Mouse (Mus musculus) layer of hippocampus, postnatal 10 days (tissue): ENCODE results near the gene Actn3. TPM values are rescaled to one million over a fixed set of nuclear protein-coding genes. Genes with fewer than 3 reads are reported as not detected.

Source experiments
- DNase-seq, 2 experiments: peaks; one replicate each; pipeline ENCODE4 v3.0.0; 2021; ENCODE audit warnings: low spot score in 2 of 2
- total RNA-seq, 2 experiments: library from RNA; stranded (reverse); gene quantifications; 2 replicates each; pipeline ENCODE4 v1.2.3; 2021

Gene Actn3
- total RNA-seq, 2 experiments from 2014 or later: 1.9 to 2.1 TPM

- no peak for DNase-seq
Observed at GRCm38 (mm10) chr19:4863048-4863447, 14.7 kb downstream of the Actn3 start.

DNA sequence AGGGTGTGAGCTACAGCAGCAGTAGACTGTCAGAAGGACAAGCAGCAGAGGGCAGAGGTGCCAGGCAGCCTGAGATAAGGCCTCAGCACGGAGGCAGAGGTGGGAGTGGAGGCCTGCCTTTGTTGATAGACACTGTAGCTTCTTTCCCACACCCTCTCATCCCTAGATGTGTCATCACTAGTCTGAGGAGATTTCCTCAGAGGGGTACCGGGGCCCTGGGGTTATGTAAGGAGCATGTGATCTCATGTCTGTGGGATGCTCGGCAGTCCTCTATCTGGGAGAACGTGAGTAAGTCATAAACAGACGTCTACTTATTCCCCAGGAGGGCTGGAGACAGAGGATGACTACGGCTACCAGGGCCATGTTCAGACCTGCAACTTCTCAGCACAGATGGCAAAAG is 18.6 kb downstream of the Actn3 start:
- DNase-seq: no peak

DNA sequence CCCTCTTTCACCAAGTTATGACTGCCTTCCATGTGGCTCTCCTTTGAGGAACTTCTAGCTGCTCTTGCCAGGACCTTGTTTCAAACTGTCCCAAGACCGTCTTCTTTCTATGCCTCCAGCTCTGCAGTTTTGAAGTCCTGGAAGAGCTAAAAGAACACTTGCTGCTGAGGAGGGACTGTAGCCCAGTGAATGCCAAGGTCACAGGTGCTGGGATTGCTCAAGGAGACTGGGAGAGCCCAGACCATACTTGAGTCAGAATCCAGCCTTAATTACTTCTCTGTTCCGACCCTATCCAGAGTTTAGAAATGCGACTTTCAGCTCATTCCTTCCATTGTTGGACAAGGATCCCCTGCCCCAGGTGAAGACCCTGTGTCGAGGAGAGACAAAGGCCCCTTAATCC is 21.8 kb downstream of the Actn3 start:
- no peak for DNase-seq

DNA sequence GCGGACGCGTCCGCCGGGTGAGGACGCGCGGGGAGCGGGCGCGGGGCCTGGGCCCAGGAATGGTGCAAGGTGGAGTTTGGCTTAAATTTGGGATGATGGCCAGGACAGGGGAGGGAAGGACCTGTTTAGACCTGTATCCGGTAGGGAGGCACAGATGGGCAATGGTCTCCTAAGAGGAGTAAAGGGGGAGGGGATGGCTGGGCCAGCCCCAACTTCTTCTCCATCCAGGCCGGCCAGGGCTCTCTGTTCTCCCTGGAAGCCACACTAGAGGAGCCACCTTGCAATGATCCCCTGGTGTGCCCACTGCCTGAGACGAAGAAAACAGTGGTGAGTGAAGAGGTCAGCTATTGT is 22.3 kb downstream of the Actn3 start:
- DNase-seq: no peak

GRCm38 (mm10) chr19:4854552-4855469 is 22.9 kb downstream of the Actn3 start, which contains the start of gene Ctsf:
Ctsf (plus strand) TSS chr19:4855130.
- peak; percentile 84 to 89 for DNase-seq

- no peak for DNase-seq
Observed at GRCm38 (mm10) chr19:4850281-4850680, 27.4 kb downstream of the Actn3 start.

GRCm38 (mm10) chr19:4849800-4850199 is 27.9 kb downstream of the Actn3 start:
- no peak for DNase-seq

GRCm38 (mm10) chr19:4847490-4847889 is 30.2 kb downstream of the Actn3 start:
- DNase-seq: no peak

GRCm38 (mm10) chr19:4845846-4846245 is 31.9 kb downstream of the Actn3 start:
- DNase-seq: no peak

- DNase-seq: no peak
Observed at GRCm38 (mm10) chr19:4842611-4843010, 35.1 kb downstream of the Actn3 start.

DNA sequence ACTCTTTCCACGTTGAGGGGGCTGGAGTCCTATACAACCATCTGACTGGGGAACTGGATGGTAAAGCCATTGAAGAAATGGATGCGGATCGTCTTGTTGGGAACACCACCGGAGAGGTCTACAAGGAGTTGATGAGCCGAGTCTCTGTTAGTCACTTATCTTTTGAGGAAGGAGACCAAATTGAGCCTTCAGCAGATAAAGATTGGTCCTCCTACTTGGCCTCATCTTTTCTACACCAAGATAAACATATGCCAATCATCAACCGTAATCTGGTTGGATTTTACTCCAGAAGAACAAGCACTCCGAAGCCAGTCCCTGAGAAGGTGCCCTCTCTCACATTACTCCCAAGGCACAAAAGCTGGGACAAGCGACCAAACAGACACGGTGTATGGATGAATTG is 36.9 kb downstream of the Actn3 start:
- DNase-seq: no peak

DNA sequence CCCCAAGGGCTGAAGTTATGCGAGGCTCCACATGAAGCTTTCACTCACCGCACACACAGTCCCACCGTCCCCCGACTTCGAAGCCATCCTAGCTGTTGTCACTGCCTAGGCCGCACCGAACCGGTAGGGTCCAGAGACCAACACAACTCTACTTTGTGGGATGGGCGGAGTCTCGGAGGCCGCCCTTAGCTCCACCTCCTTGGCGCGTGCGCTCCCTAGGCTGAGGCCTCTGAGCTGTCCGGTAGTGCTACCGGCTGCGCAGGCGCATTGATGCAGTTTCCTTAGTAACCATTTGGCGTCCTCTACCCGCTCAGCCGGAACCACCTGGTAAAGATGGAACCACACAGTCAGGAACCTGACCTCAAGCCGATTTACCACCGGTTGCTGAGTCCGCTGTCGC is 38.6 kb downstream of the Actn3 start, which contains the start of the genes Ccs and Ccdc87:
Ccs (minus strand) TSS at position 184 of the 400 bp plus-strand sequence.
Ccdc87 (plus strand) TSS at position 218 of the 400 bp plus-strand sequence.
- DNase-seq: peak; percentile 93 to 95

DNA sequence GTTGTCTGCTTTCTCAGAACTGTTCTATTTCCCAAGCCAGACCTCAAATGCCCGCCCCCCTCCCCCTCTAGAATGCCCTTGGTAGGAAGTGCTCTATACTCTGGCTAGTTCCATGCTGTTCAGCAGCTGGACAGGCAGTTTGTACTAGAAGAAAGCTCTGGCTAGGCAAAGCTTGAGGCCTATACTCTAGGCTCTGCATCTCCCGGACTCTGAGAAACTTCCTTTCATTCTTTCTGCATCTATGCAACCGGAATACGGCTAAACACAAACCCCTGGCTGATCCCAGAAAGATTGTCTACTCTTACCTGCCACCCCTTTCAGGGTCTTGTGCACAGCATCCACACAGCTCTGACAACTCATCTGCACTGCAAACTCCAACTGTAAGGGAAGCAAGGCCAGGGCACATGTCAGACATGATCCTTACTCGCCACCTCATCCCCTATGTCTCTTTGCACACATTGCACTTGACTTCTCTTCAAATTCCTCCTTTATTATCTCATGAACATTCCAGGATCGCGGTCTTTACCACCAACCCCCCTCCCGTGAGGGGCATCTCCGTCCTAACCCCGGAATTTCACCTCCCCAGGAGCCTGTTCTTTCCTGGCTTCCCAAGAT is 39.1 kb downstream of the Actn3 start:
- no peak for DNase-seq

GRCm38 (mm10) chr19:4837049-4837448 is 40.7 kb downstream of the Actn3 start:
- no peak for DNase-seq

GRCm38 (mm10) chr19:4836096-4836495 is 41.6 kb downstream of the Actn3 start:
- DNase-seq: no peak

DNA sequence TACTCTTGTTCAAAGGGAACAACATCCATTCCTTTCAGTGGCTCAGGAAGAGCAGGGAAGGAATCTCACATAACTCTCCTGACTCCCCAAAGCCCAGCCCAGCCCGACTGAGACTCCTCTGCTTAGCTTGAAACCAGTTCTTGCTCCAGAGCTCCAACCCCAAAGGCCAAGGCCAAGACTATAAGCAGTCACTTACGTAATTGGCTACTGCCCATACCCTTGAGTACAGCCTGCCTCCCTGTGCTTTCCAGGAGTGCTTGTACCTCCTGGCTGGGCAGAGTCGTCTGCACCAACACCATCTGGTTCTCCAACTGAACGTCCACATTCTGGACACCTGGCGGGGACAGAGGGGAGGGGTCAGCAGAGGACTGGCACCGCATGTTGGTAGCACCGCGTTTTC is 43.7 kb downstream of the Actn3 start:
- DNase-seq: no peak

DNA sequence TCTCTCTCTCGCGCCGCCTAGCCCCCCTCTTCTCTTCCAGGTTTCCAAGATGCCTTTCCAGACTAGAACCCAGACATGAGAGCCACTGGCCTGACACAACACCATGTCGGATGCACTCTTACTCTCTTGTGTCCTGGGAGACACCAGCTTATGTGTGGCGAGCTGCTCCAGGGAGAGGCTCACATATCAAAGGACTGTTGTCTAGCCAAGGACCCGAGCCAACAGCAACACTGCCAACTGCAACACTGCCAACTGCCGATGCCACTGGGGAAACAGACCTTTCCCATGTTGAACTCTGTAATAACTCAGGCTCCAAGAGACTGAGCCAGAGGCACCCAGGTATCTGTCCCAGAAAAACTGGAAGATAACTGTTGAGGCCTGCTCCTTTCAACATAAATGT is 48.6 kb downstream of the Actn3 start:
- peak; percentile 79 to 81 for DNase-seq

GRCm38 (mm10) chr19:4828444-4829114 is 49.1 kb downstream of the Actn3 start:
- no peak for DNase-seq

GRCm38 (mm10) chr19:4820678-4821303 is 56.9 kb downstream of the Actn3 start:
- DNase-seq: peak; percentile 74 to 81

DNA sequence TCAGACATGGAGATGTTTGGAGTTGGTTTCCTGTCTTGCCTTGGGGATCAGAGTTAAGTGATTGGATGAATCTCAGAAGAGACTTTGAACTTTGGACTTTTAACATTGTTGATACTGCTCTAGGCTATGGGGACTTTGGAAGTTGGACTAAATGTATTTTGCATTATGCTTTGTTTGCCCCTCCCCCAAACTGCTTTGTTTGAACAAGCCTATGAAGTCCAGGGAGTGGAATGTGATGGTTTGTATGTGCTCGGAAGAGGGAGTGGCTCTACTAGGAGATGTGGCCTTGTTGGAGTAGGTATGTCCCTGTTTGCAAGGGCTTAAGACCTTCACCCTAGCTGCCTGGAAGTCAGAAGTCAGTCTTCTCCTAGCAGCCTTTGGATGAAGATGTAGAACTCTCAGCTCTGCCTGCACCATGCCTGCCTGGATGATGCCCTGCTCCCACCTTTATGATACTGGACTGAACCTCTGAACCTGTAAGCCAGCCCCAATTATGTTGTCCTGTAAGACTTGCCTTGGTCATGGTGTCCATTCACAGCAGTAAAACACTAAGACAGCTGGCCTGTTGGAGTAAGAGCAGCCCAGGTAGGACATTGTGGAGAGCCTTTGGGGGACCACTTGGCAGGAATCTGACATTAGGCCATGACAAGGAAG is 60.4 kb downstream of the Actn3 start:
- DNase-seq: no peak

- no peak for DNase-seq
Observed at GRCm38 (mm10) chr19:4813015-4813414, 64.7 kb downstream of the Actn3 start.
